Mouse (Mus musculus) myocyte (in vitro differentiated cells): ENCODE results near the gene Fam13a.

ENCODE experiments used
- CEBPB ChIP-seq: IDR thresholded peaks from 2 replicates; pipeline ENCODE4 v1.6.1; 2011; ENCODE audit warnings: mild to moderate bottlenecking, moderate library complexity; ENCODE audit not compliant: poor library complexity, insufficient read depth, severe bottlenecking
- E2F4 ChIP-seq: IDR thresholded peaks from one replicate; pipeline ENCODE4 v1.6.1; 2011; ENCODE audit warnings: mild to moderate bottlenecking, control low read depth, moderate library complexity; ENCODE audit not compliant: insufficient read depth
- MAX ChIP-seq: IDR thresholded peaks from one replicate; pipeline ENCODE4 v1.6.1; 2011; ENCODE audit warnings: low read depth, mild to moderate bottlenecking, control low read depth
- MYOD1 ChIP-seq, 3 experiments: IDR thresholded peaks; one replicate each; pipeline ENCODE4 v1.6.1; 2011; ENCODE audit warnings: control low read depth in 2 of 3, low read depth in 2 of 3, mild to moderate bottlenecking in 2 of 3, moderate library complexity in 1 of 3; ENCODE audit not compliant: insufficient read length in 2 of 3, control insufficient read depth in 1 of 3
- MYOG ChIP-seq, 3 experiments: IDR thresholded peaks; one replicate each; pipeline ENCODE4 v1.6.1; 2011; ENCODE audit warnings: control low read depth in 2 of 3, low read depth in 2 of 3, mild to moderate bottlenecking in 2 of 3; ENCODE audit not compliant: insufficient read length in 2 of 3, control insufficient read depth in 1 of 3, insufficient read depth in 1 of 3
- POLR2A ChIP-seq: IDR thresholded peaks from one replicate; pipeline ENCODE4 v1.6.1; 2011; ENCODE audit warnings: low read depth, mild to moderate bottlenecking, control low read depth, moderate library complexity; ENCODE audit not compliant: insufficient read length
- POLR2AphosphoS2 ChIP-seq: IDR thresholded peaks from one replicate; pipeline ENCODE4 v1.6.1; 2011; ENCODE audit warnings: low read depth, control low read depth; ENCODE audit not compliant: insufficient read length
- REST ChIP-seq: IDR thresholded peaks from one replicate; pipeline ENCODE4 v1.6.1; 2011; ENCODE audit warnings: mild to moderate bottlenecking, control low read depth, moderate library complexity; ENCODE audit not compliant: insufficient read depth, insufficient read length
- SRF ChIP-seq: IDR thresholded peaks from one replicate; pipeline ENCODE4 v1.6.1; 2011; ENCODE audit warnings: low read depth; ENCODE audit not compliant: control insufficient read depth, insufficient read length
- TCF12 ChIP-seq: IDR thresholded peaks from one replicate; pipeline ENCODE4 v1.6.1; 2011; ENCODE audit warnings: mild to moderate bottlenecking, control low read depth; ENCODE audit not compliant: poor library complexity, insufficient read depth, severe bottlenecking
- TCF3 ChIP-seq: IDR thresholded peaks from one replicate; pipeline ENCODE4 v1.6.1; 2011; ENCODE audit warnings: low read depth, control low read depth; ENCODE audit not compliant: insufficient read length
- USF1 ChIP-seq: IDR thresholded peaks from one replicate; pipeline ENCODE4 v1.6.1; 2011; ENCODE audit warnings: low read depth, mild to moderate bottlenecking, control low read depth, moderate library complexity

- TF ChIP-seq POLR2A (no peak), USF1 (no peak), MYOG (IDR thresholded peaks at IDR 0.05; ENCODE audit: control insufficient read depth in 1 of 3, insufficient read depth in 1 of 3, insufficient read length in 2 of 3, low read depth in 2 of 3) (no peak), POLR2AphosphoS2 (no peak), REST (no peak), E2F4 (no peak), TCF12 (no peak), CEBPB (no peak), TCF3 (no peak), MAX (no peak), MYOD1 (IDR thresholded peaks at IDR 0.05; ENCODE audit: control insufficient read depth in 1 of 3, insufficient read length in 2 of 3, low read depth in 2 of 3) (no peak), SRF (no peak)
Observed at GRCm38 (mm10) chr6:58951128-58951992, 73.0 kb downstream of the Fam13a start.
